Comparison of ENCODE assay signal across 9 mouse cellular contexts in genomic region chr16:77099018-77099869, GRCm38 (mm10).
A peak's percentile ranks its signal among the peaks of the same experiment; 100 is the strongest.
DNase-seq lines count a peak whose midpoint lies in the region; ATAC-seq and TF ChIP-seq lines count a peak whose summit lies in the region.
"Had no signal": no experiment of that assay in that cellular context is flagged by ENCODE, and none has a peak within 500 bp of the region (broad histone marks: within the 10 kb centered on the region; RNA-seq: fewer than 3 reads in every experiment).

No protein-coding gene starts in this region.

- no peak overlapping the region for H3K9ac ChIP-seq in lung, embryonic 14.5 days
- H3K9ac ChIP-seq: liver, embryonic 15.5 days had no signal

- H3K4me2 ChIP-seq in lung, embryonic 14.5 days, result no peak overlapping the region
- H3K4me2 ChIP-seq: liver, embryonic 15.5 days had no signal

- peaks cover 23% of the 10 kb centered on the region; the same call in 1 of the 2 replicates for H3K36me3 ChIP-seq in lung, embryonic 14.5 days (ENCODE audit: insufficient read depth)

- DNase-seq in ES-CJ7 (ENCODE audit: low read depth, low spot score), result peak; percentile 48
- DNase-seq in adrenal gland, postnatal 14 days, result peak; percentile 85
- DNase-seq in embryo, embryonic 11.5 days (ENCODE audit: low read depth, low spot score), result peak; percentile 43
- DNase-seq in gastrocnemius, postnatal 4 days (ENCODE audit: low spot score in 2 of 2), result peak; percentile 31 to 76
- DNase-seq in kidney, postnatal 36 days, result peak; percentile 84 to 89
- peak; percentile 84 for DNase-seq in lung, embryonic 14.5 days
- DNase-seq in ovary, postnatal 14 days (ENCODE audit: low spot score), result peak; percentile 74
- DNase-seq in yolk sac, embryonic 10.5 days (ENCODE audit: low spot score), result peak; percentile 20

- no peak overlapping the region for H3K4me3 ChIP-seq in lung, embryonic 14.5 days (ENCODE audit: low read depth, low read length)
- H3K4me3 ChIP-seq: liver, embryonic 15.5 days had no signal

- no peaks in the 10 kb centered on the region for H3K27me3 ChIP-seq in lung, embryonic 14.5 days (ENCODE audit: insufficient read depth, low read length)
- H3K27me3 ChIP-seq: liver, embryonic 15.5 days had no signal

- no peaks in the 10 kb centered on the region for H3K9me3 ChIP-seq in lung, embryonic 14.5 days (ENCODE audit: low read depth, low read length)
- H3K9me3 ChIP-seq: liver, embryonic 15.5 days had no signal

- H3K27ac ChIP-seq in lung, embryonic 14.5 days (ENCODE audit: low read depth), result no peak overlapping the region
- H3K27ac ChIP-seq: liver, embryonic 15.5 days had no signal

- peak; percentile 65; the same call in 1 of the 2 replicates for ATAC-seq in lung, embryonic 14.5 days (ENCODE audit: insufficient read depth)

- WGBS in lung, embryonic 14.5 days, result 66% methylated on average over 8 of the region's 8 CpGs

- H3K4me1 ChIP-seq in lung, embryonic 14.5 days (ENCODE audit: insufficient read depth), result no peaks in the 10 kb centered on the region
- H3K4me1 ChIP-seq: liver, embryonic 15.5 days had no signal

- TF ChIP-seq CTCF in lung, embryonic 14.5 days (IDR thresholded peaks at IDR 0.05; ENCODE audit: low read depth), result peak; percentile 47; the same call in 1 of the 2 replicates

Comparison
In these comparisons a context has a peak if more than half of its experiments do, and no peak if none do; other contexts are left out.
1. DNase-seq: peak in every context shown above with its lines; median percentile 86 in kidney, postnatal 36 days; 85 in adrenal gland, postnatal 14 days; 84 in lung, embryonic 14.5 days; 74 in ovary, postnatal 14 days; 54 in gastrocnemius, postnatal 4 days; 48 in ES-CJ7; 43 in embryo, embryonic 11.5 days; 20 in yolk sac, embryonic 10.5 days.